Mouse (Mus musculus) adrenal gland, adult (tissue): ENCODE measurements around the gene Plcl2.
A peak's percentile ranks its signal among the peaks of the same experiment; 100 is the strongest.
"Not testable (repeated sequence)": the region's sequence is repeated elsewhere in the genome, so short reads cannot be mapped to it uniquely, and the experiment has no call there.

ENCODE experiments used
- DNase-seq, 2 experiments: peaks; one replicate each; pipeline ENCODE4 v3.0.0; 2022 to 2023; ENCODE audit warnings: low spot score in 1 of 2; ENCODE audit not compliant: inconsistent age in 2 of 2

The Plcl2 gene

DNA sequence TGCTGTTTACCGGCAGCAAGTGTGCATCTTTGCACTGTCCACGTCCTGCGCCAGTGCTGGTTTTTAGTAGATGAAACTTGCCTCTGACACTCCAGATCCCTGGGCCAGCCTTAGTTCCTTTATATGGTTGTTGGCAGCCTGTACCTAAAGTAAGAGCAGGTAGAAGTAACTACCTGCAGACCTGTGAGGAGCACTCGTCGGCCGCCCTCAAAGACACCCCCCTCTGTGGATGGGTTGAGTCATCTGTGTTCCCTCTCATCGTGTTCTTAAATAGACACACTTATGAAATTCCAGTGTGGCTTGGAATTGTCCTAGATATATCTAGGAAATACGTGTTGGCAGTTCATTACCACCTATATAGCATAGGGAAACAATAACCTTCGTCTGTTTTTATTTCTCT, 158.4 kb downstream of the Plcl2 start:
- no peak for DNase-seq

DNA sequence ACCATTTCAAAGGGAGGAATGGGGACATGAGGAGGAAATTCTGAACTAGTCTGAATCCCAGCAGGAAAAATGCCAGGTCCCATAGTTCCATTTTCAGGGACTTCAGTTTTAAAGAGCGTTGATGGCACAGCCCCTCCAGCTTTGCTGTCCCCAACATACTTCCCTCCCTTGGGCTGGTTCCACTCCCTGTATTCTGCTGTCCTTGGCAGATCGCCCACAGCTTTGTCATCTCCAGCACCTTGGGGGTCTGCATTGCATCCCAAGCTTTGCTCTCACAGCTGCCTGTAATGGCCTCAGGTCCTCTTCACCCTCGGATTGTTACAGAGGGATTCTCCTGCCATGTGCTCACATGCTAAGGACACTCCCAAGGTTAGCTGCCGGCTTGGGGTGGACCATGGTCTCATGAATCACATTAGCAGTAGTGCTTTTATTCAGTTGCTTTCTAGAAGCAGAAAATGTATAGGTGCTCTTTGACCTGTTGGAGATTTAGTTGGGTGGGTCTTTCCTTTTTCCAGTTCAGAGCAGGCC, 159.5 kb downstream of the Plcl2 start:
- peak in 1 of 2 experiments; percentile 84 for DNase-seq

DNA sequence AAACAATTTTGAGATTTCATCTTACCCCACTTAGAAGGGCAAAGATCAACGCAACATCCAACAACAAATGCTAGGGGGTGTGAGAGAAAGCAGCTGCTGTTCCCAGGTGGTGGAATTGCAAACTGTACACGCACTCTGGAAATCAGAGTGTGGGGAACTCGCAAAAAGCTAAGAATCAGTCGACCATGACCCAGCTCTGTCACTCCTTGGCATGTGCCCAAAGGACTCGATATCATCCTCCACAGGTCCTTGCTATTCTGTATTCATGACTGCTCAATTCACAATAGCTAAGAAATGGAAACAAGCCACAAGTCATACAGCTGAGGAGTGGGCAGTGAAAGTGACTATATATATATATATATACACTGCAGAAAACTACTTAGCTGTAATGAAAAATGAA, 162.2 kb downstream of the Plcl2 start:
- DNase-seq = peak; percentile 68 to 88

GRCm38 (mm10) chr17:50674580-50674979, 165.4 kb downstream of the Plcl2 start:
- DNase-seq = no peak

DNA sequence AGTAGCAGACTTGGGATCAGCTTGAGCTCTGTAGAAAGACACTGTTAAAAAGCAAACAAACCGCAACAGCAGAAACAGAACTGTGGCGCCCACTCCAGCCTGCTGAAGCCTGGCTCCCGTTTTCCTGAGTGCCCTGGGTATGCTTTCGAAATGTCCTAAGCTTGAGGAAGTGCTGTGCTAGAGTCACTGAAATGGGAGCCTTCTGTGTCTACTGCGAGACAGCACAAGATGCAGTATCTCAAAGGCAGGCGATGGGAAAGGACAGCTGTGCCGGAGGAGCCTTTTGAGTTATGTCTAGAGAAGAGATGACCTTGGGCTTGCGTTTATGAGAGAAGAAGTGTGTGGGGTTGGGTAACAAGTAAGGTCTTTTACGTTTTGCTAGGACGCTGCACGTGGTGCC, 166.0 kb downstream of the Plcl2 start:
- DNase-seq = peak in 1 of 2 experiments; percentile 72

DNA sequence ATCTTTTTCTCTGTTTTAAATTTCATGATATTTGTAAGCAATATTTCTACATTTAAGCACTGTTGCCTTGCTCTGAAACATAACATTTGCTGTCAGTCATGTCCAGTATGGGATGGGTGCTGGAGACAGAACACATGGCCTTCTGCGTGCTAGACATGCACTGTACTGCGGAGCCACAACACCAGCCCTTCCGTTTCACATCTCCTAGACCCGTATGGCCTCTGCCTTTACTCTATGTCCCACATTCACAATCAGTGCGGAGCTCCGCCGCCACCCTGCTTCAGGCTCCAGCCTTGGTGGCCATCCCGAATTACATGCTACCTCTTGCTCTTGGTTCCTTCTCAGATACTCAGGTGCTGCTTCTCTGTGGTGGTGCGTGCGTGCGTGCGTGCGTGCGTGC, 168.1 kb downstream of the Plcl2 start:
- DNase-seq = no peak

GRCm38 (mm10) chr17:50677978-50678712, 168.9 kb downstream of the Plcl2 start:
- peak; percentile 53 to 79 for DNase-seq

DNA sequence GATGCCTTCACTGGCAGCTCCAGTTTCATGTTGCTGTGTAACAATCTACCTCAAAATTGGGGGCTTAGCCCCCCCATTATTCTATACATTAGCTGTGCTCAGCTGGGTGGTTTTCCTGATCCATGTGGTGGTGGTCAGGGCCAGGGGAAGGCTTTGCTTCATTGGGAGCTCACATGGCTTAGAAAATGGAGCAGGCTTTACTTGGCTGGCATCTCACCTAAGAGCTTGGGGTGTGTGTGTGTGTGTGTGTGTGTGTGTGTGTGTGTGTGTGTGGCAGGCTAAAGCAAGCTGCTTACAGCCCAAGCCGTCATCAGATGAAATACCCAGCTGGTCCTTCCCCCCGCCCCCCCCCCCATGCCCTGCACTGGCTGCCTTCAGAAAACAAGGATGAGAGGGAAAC, 169.5 kb downstream of the Plcl2 start:
- no peak for DNase-seq

DNA sequence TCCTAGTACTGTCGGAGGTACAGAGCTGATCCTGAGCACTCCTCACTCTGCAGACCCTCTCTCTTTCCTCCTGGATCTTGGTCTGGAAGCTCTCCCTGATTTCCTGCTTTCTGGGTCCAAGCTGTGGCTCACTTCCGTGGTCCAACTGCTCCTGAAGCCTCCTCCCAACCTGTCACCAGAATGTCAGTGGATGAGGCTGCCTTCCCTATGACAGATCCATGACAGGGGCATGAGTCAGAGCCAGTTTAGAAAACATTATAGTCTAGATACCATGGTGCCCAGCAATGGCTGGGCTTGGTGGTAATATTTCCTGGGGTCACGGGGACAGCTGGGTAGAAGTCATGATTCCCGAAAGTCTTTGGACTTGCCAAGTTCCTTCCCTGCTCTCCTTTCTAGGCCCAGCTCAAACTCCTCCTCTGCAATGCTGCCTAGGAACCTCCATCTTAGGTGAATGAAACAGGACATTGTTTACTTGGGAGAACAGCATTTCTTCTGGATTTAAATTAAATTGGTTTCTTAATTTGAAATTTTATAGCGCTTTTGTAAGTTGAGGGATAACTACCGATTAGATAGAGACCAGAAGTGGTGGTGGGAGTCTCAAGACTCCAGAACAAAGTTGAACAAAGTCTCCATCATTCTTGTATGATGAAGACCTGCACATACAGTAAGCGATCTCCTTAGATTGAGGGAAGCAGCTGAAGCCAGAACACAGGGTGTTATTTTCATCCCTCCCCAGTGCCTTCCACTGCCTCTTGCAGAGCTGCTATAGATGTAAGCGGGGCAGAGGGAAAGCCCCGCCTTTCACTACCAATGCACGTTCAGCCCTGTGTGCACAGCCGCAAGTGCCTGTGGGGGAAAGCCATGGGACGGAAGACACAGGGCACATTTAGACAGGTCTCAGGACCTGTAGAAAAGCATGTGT, 170.7 kb downstream of the Plcl2 start:
- DNase-seq = peak in 1 of 2 experiments; percentile 66

GRCm38 (mm10) chr17:50682696-50683095, 173.5 kb downstream of the Plcl2 start:
- DNase-seq = peak in 1 of 2 experiments; percentile 57

GRCm38 (mm10) chr17:50684960-50685645, 175.9 kb downstream of the Plcl2 start:
- DNase-seq = no peak

DNA sequence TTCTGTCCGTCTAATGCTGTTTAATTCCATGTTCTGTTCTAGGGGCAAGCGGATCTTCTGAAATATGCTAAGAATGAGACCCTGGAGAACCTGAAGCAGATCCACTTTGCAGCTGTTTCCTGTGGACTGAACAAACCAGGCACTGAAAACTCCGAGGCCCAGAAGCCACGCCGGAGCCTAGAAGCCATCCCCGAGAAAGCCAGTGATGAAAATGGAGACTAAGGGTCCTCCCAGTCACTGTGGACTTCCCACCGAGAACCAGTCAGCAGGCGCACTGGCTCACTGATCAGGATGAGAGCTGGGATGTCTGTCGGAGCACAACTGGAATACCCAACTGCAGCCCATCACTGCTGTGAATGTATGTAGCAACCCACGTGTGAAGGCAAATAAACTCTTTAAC, 178.5 kb downstream of the Plcl2 start:
- no peak for DNase-seq

- DNase-seq = no peak
Observed at GRCm38 (mm10) chr17:50688135-50688534, 178.9 kb downstream of the Plcl2 start.

- DNase-seq = not testable (repeated sequence)
Observed at GRCm38 (mm10) chr17:50698410-50698809, 189.2 kb downstream of the Plcl2 start.

- DNase-seq = no peak
Observed at GRCm38 (mm10) chr17:50710497-50711222, 201.5 kb downstream of the Plcl2 start.

GRCm38 (mm10) chr17:50717586-50717985, 208.4 kb downstream of the Plcl2 start:
- no peak for DNase-seq

GRCm38 (mm10) chr17:50724376-50724775, 215.2 kb downstream of the Plcl2 start:
- DNase-seq = peak in 1 of 2 experiments; percentile 70

GRCm38 (mm10) chr17:50726265-50726664, 217.1 kb downstream of the Plcl2 start:
- DNase-seq = no peak

DNA sequence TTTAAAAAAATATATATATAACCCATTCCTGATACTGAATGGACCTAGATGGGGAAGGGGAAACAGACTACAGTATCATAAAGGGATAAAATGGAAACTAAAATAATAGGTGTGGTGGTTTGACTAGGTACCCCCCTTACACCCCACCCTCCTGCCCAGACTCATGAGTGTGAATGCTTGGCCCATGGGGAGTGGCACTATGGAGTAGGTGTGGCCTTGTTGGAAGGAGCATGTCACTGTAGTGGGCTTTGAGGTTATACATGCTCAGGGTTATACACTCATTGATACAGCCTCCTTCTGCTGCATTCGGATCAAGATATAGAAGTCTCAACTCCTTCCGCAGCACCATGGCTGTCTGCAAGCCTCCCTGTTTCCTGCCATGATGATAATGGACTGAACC, 219.8 kb downstream of the Plcl2 start:
- DNase-seq = no peak

DNA sequence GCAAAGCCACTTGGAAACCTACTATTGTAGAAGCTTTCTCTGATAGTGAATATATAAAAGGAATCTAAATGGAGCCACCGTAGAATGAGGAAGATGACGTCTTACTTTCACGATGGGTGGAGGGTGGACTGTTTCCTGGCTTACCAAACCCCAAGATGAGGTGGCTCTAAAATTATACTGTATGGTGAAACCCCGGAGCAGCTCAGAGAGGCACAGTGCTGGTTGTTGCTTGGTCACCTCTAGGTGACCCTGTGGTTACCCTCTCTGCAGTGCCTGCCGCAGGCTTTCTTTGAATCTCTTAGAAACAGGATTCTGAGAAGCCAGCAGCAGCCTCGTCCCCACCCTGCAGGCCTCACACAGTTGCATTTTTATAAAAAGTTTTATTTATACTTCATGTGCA, 220.4 kb downstream of the Plcl2 start:
- DNase-seq = no peak

DNA sequence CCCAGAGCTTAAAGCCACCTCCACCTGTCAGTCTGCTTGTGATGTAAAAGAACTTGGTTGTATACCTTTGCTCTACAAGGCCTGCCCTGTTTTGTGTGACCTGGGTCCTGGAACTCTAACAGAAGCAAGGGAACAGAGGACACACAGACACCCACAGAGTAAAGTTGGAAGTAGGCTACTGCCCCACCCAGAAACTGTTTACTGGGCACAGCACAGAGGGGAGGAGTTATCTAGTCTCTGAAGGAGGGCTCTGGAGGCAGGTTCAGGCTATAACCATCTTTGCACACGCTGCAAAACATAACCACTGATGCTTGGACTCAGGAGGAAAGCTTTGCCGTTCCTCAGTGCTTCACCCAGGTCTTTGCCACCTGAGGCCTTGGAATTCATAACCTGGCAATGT, 221.7 kb downstream of the Plcl2 start:
- no peak for DNase-seq
